Mouse (Mus musculus): Measurements from ENCODE around the gene Htra3. TPM values are rescaled to one million over a fixed set of nuclear protein-coding genes. Genes with fewer than 3 reads are reported as not detected.

Htra3 gene
- total and polyA plus RNA-seq, 2 experiments from 2014 or later: 13.2 to 16.4 TPM

DNA sequence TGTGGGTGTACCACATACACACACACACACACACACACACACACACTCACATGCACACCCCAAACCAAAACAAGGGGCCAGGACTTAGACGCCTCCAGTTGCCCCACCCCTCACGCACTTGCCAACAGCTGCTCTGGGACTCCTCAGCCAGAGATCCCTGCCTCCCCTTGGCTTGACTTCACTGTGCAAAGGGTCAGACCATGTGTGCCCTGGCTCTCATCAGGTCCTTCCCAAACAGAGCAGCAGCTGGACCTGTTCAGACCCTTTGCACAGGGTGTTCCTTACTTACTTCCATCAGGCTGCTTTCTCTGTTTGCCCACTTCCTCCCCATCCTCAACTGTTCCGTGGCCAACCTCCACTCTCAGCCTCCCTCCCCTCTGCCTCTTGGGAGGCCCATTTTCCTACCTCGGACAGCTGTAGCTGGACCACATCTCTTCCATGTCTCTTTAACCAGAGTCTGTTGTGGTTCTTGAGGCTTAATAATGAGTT, 54.8 kb downstream of the Htra3 start:
- 69% methylated on average over 4 of the region's 4 CpGs for WGBS

GRCm38 (mm10) chr5:35623831-35624230, 55.8 kb downstream of the Htra3 start:
- TF ChIP-seq CTCF (IDR thresholded peaks at IDR 0.05; ENCODE audit: low read depth): no peak
- Histone ChIP-seq H3K4me2 (ENCODE audit: low read depth) (no peak overlapping the region), H3K9me3 (ENCODE audit: low read length) (no peaks in the 10 kb centered on the region), H3K27me3 (ENCODE audit: insufficient read depth, low read length) (no peaks in the 10 kb centered on the region), H3K36me3 (ENCODE audit: insufficient read depth) (no peaks in the 10 kb centered on the region), H3K4me1 (ENCODE audit: insufficient read depth) (no peaks in the 10 kb centered on the region), H3K9ac (no peak overlapping the region), H3K4me3 (ENCODE audit: low read depth, low read length) (no peak overlapping the region), H3K27ac (ENCODE audit: low read depth, low read length) (no peak overlapping the region)
- no peak for ATAC-seq
- no peak for DNase-seq

More for the DNA sequence above, 54.8 kb downstream of the Htra3 start:
- H3K4me2 ChIP-seq (ENCODE audit: low read depth): no peak overlapping the region
- no peaks in the 10 kb centered on the region for H3K4me1 ChIP-seq (ENCODE audit: insufficient read depth)
- no peaks in the 10 kb centered on the region for H3K9me3 ChIP-seq (ENCODE audit: low read length)
- no peaks in the 10 kb centered on the region for H3K36me3 ChIP-seq (ENCODE audit: insufficient read depth)
- H3K4me3 ChIP-seq (ENCODE audit: low read depth, low read length): no peak overlapping the region
- no peak overlapping the region for H3K27ac ChIP-seq (ENCODE audit: low read depth, low read length)
- DNase-seq (no peak), ATAC-seq (no peak)
- no peak overlapping the region for H3K9ac ChIP-seq
- no peaks in the 10 kb centered on the region for H3K27me3 ChIP-seq (ENCODE audit: insufficient read depth, low read length)
- no peak for TF ChIP-seq CTCF (IDR thresholded peaks at IDR 0.05; ENCODE audit: low read depth)

- Histone ChIP-seq H3K4me2 (ENCODE audit: low read depth) (no peak overlapping the region), H3K27ac (ENCODE audit: low read depth, low read length) (no peak overlapping the region), H3K4me3 (ENCODE audit: low read depth, low read length) (no peak overlapping the region), H3K27me3 (ENCODE audit: insufficient read depth, low read length) (no peaks in the 10 kb centered on the region), H3K36me3 (ENCODE audit: insufficient read depth) (no peaks in the 10 kb centered on the region), H3K9me3 (ENCODE audit: low read length) (no peaks in the 10 kb centered on the region), H3K9ac (no peak overlapping the region), H3K4me1 (ENCODE audit: insufficient read depth) (no peaks in the 10 kb centered on the region)
- DNase-seq: no peak
- 48% methylated on average over 4 of the region's 4 CpGs for WGBS
- no peak for TF ChIP-seq CTCF (IDR thresholded peaks at IDR 0.05; ENCODE audit: low read depth)
- ATAC-seq: no peak
Measured at GRCm38 (mm10) chr5:35621114-35621513, 58.5 kb downstream of the Htra3 start.

DNA sequence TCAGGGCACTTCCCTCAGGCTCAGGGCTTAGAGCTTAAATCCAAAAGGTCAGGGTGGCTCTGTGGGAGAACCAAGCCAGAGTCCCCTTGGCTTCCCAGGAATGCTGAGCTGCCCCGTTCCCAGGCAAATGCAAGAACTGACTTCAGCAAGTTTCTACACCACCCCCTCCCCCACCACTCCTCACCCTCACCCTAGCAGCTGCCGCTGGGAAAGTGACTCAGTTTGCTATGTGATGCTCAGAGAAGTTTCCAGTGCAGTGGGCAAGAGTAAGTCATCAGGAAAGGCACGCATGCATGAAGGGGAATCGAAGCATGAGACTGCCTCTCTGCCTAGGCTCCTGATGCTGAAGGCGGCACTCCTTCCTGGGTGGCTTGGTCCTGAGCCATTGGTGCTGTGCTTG, 62.6 kb downstream of the Htra3 start:
- 0 out of 2 replicates have a peak, but pooled peaks cover 4% of the 10 kb centered on the region for H3K36me3 ChIP-seq (ENCODE audit: insufficient read depth)
- no peaks in the 10 kb centered on the region for H3K27me3 ChIP-seq (ENCODE audit: insufficient read depth, low read length)
- H3K27ac ChIP-seq (ENCODE audit: low read depth, low read length): no peak overlapping the region
- H3K9ac ChIP-seq: no peak overlapping the region
- no peaks in the 10 kb centered on the region for H3K9me3 ChIP-seq (ENCODE audit: low read length)
- WGBS: 39% methylated on average over 5 of the region's 5 CpGs
- H3K4me2 ChIP-seq (ENCODE audit: low read depth): no peak overlapping the region
- H3K4me3 ChIP-seq (ENCODE audit: low read depth, low read length): no peak overlapping the region
- ATAC-seq: no peak
- TF ChIP-seq CTCF (IDR thresholded peaks at IDR 0.05; ENCODE audit: low read depth): no peak
- peak; percentile 5 for DNase-seq
- H3K4me1 ChIP-seq (ENCODE audit: insufficient read depth): no peaks in the 10 kb centered on the region

GRCm38 (mm10) chr5:35612722-35613121, 66.9 kb downstream of the Htra3 start:
- no peak for ATAC-seq
- no peak for DNase-seq
- Histone ChIP-seq H3K27ac (ENCODE audit: low read depth, low read length) (no peak overlapping the region), H3K36me3 (ENCODE audit: insufficient read depth) (0 out of 2 replicates have a peak, but pooled peaks cover 4% of the 10 kb centered on the region), H3K4me3 (ENCODE audit: low read depth, low read length) (no peak overlapping the region), H3K4me1 (ENCODE audit: insufficient read depth) (peaks cover 3% of the 10 kb centered on the region; the same call in 1 of the 2 replicates), H3K4me2 (ENCODE audit: low read depth) (no peak overlapping the region), H3K9me3 (ENCODE audit: low read length) (no peaks in the 10 kb centered on the region), H3K9ac (no peak overlapping the region), H3K27me3 (ENCODE audit: insufficient read depth, low read length) (no peaks in the 10 kb centered on the region)
- 89% methylated on average over 8 of the region's 8 CpGs for WGBS
- TF ChIP-seq CTCF (IDR thresholded peaks at IDR 0.05; ENCODE audit: low read depth): no peak

- H3K27me3 ChIP-seq (ENCODE audit: insufficient read depth, low read length): no peaks in the 10 kb centered on the region
- H3K4me2 ChIP-seq (ENCODE audit: low read depth): no peak overlapping the region
- no peaks in the 10 kb centered on the region for H3K9me3 ChIP-seq (ENCODE audit: low read length)
- TF ChIP-seq CTCF (IDR thresholded peaks at IDR 0.05; ENCODE audit: low read depth): no peak
- H3K4me3 ChIP-seq (ENCODE audit: low read depth, low read length): no peak overlapping the region
- peaks cover 3% of the 10 kb centered on the region; the same call in 1 of the 2 replicates for H3K4me1 ChIP-seq (ENCODE audit: insufficient read depth)
- WGBS: 87% methylated on average over 11 of the region's 11 CpGs
- no peak for ATAC-seq
- H3K27ac ChIP-seq (ENCODE audit: low read depth, low read length): no peak overlapping the region
- H3K9ac ChIP-seq: no peak overlapping the region
- no peak for DNase-seq
- 0 out of 2 replicates have a peak, but pooled peaks cover 4% of the 10 kb centered on the region for H3K36me3 ChIP-seq (ENCODE audit: insufficient read depth)
Measured at GRCm38 (mm10) chr5:35611900-35612299, 67.7 kb downstream of the Htra3 start.

GRCm38 (mm10) chr5:35611170-35611569, 68.4 kb downstream of the Htra3 start:
- no peak overlapping the region for H3K4me2 ChIP-seq (ENCODE audit: low read depth)
- H3K9me3 ChIP-seq (ENCODE audit: low read length): no peaks in the 10 kb centered on the region
- no peak overlapping the region for H3K27ac ChIP-seq (ENCODE audit: low read depth, low read length)
- WGBS: 78% methylated on average over 9 of the region's 9 CpGs
- ATAC-seq: no peak
- H3K4me1 ChIP-seq (ENCODE audit: insufficient read depth): peaks cover 3% of the 10 kb centered on the region; the same call in 1 of the 2 replicates
- no peak for TF ChIP-seq CTCF (IDR thresholded peaks at IDR 0.05; ENCODE audit: low read depth)
- H3K9ac ChIP-seq: no peak overlapping the region
- H3K36me3 ChIP-seq (ENCODE audit: insufficient read depth): 0 out of 2 replicates have a peak, but pooled peaks cover 4% of the 10 kb centered on the region
- DNase-seq: no peak
- no peak overlapping the region for H3K4me3 ChIP-seq (ENCODE audit: low read depth, low read length)
- H3K27me3 ChIP-seq (ENCODE audit: insufficient read depth, low read length): no peaks in the 10 kb centered on the region

Measured in forebrain, postnatal 0 days (tissue).